Mouse (Mus musculus): ENCODE measurements around the gene Churc1.

Gene Churc1

DNA sequence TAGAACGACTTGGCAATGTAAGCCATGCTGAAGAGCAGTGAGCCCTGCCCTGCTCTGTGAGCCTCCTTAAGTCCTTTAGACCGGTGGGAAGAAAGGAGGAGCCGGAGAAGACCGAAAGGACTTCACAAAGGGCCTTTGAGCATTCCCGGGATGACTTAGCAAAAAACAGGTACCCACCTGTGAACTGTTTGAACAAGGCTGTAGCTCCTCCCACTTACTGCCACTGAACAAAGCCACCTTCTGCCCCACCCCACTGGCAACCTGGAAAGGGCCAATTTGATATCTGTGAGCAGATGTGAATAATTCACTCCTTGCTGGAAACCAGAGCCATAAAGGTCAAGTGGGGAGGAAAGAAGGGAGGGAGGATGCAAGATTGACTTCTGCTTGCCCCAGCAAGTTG is 30.0 kb downstream of the Churc1 start, which contains the start of gene Gpx2:
TSS of gene Gpx2 (minus strand) at position 205 of the 400 bp plus-strand sequence.
- no peak for DNase-seq (ENCODE audit: low spot score)

DNA sequence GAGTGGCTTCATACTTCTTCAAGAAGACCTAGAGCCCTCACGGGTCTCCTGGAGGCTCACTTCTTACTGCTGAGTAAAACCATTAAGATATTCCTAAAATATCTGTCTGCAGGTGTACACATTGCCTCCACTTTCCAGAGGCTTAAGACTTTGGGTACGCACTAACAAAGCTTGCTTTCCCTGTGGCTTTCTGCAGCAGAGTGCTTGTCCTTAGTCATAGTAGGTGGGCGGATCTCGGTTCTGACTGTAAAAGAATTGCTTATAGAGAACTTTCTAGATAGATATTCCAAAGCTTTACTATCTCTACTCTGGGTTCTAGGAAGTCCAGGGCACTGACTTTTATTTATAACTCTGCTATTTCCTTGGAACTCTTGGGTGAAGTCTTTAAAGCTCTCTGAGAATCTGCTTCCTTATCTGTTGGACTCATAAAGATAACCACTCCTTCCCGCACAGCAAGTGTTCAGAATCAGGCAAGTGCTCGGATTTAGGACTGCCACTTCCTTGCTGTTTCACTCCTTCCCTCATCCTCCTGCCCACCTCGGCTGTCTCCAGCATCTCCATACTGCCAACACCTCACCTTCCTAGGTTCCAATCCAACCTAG is 31.7 kb downstream of the Churc1 start:
- DNase-seq (ENCODE audit: low spot score), result no peak

- DNase-seq (ENCODE audit: low spot score), result no peak
Measured at GRCm38 (mm10) chr12:76798008-76798720, 32.8 kb downstream of the Churc1 start.

- no peak for DNase-seq (ENCODE audit: low spot score)
Measured at GRCm38 (mm10) chr12:76803028-76803427, 37.7 kb downstream of the Churc1 start.

DNA sequence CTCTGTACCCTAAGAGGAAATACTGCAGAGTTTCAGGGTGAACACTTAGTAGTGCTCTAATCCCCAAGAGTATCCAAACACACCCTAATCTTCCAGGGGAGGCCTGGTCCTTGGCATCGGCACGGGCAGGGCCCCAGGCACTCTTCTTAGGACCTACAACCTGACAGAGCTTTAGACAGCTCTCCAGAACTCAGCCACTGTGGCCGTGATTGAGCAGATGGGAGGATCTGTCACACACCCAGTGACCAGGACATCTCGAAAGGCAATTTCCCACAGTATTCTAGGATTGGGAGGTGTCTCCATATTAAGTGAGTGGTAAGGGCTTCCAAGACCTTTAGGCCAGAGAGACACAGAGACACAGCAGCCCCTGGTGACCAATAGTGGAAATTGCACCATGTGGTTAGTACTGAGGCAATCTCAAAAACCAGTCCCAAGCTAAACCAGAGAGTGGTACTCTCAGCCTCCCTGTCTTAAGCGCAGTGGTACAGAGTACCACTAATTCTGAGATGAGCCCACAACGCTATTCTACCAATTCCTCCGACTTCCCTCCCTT is 38.4 kb downstream of the Churc1 start:
- peak; percentile 63 for DNase-seq (ENCODE audit: low spot score)

- no peak for DNase-seq (ENCODE audit: low spot score)
Measured at GRCm38 (mm10) chr12:76805056-76805811, 39.9 kb downstream of the Churc1 start.

GRCm38 (mm10) chr12:76807796-76808195 is 42.5 kb downstream of the Churc1 start:
- no peak for DNase-seq (ENCODE audit: low spot score)

GRCm38 (mm10) chr12:76810491-76810890 is 45.2 kb downstream of the Churc1 start:
- DNase-seq (ENCODE audit: low spot score), result no peak

- DNase-seq (ENCODE audit: low spot score), result no peak
Measured at GRCm38 (mm10) chr12:76811006-76811405, 45.7 kb downstream of the Churc1 start.

GRCm38 (mm10) chr12:76813543-76813942 is 48.2 kb downstream of the Churc1 start:
- no peak for DNase-seq (ENCODE audit: low spot score)

DNA sequence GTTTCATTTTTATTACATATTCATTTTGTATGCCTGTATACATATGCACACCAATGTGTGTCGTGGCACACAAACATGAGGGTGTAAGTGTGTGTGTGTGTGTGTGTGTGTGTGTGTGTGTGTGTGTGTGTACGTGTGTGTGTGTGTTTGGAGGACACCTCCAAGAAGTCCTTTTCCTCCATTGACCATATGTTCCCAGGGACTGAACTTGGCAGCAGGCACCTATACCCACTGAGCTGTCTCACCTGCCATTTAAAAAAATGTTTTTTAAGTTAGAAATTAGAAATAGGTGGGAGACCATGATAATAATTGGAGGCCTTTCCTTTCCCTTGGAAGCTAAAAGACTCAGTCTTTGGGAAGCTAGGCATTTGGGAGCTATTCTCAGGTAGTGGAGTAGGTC is 48.8 kb downstream of the Churc1 start:
- DNase-seq (ENCODE audit: low spot score), result no peak

DNA sequence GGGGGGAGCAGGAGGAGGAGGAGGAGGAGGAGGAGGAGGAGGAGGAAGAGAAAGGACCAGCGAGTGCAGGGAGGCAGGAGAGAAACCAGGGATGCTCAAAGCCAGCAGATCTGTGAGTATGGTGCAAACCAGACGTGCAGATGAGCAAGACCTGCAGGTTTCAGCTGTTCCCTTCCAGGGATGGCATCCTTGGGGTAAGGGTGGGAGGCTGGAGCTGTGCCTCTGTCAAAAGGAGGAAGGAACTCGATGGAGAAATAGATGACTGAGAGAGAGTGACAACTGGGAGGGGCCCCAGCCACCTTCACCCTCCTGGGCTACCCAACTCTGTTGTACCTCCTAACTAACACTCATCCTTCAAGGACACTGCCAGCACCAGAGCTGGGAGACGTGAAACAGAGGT is 51.4 kb downstream of the Churc1 start:
- DNase-seq (ENCODE audit: low spot score), result no peak

DNA sequence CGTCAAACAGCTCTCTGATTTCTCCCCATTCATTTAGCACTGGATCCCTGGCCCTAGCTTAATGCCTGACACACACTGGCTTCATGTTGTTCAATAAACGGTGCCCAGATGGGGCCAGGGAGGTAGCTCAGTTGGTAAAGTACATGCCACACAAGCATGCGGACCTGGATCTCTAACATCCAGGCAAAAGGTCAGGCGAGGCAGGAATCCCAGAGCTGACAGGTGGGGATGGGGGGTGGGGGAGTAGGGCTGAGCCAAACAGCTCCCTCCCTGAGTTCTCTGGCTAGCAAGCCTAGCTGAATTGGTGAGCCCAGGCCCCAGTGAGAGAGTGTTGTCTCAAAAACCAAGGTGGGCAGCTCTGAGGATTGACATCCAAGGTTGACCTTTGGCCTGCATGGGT is 51.8 kb downstream of the Churc1 start:
- DNase-seq (ENCODE audit: low spot score), result no peak

DNA sequence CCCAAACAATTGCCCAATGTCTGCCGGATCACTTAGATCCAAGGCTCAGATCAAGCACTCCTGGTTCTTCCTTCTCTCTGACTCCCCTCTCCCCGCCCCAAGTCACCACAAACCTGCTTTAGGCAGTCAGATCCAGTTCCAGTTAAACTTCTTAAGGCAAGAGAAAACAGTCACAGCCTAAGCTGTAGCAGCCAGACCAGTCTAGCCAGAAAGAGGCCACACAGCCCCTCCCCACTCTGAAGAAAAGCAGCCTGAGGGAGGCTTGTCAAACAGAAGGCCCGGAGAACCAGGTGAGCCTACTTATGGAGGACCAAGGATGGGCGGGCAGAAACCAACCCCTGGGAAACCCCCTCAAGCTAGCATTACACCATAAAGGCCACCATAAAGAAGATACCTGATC is 52.8 kb downstream of the Churc1 start:
- no peak for DNase-seq (ENCODE audit: low spot score)

GRCm38 (mm10) chr12:76818908-76819307 is 53.6 kb downstream of the Churc1 start:
- DNase-seq (ENCODE audit: low spot score), result no peak

GRCm38 (mm10) chr12:76819816-76820215 is 54.5 kb downstream of the Churc1 start:
- no peak for DNase-seq (ENCODE audit: low spot score)

DNA sequence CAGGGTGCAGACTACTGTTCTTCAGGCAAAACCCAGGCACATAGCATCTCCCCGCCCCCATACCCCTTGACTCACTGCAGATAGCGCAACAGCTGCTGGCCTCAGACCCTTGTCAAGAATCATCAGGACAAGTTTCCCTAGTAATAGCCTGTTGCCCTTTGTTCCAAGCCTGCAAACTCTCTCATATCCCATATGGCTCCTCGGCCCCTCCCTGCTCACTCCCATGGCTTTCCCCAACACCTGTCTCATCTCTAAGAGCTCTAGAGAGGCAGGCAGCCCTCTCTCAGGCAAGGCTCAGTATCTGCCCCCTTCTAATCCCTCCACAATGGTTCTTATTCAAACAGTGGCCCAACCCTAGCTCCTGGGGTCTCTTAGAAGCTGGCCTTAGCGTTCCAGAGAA is 55.3 kb downstream of the Churc1 start:
- no peak for DNase-seq (ENCODE audit: low spot score)

GRCm38 (mm10) chr12:76822002-76822650 is 56.8 kb downstream of the Churc1 start:
- no peak for DNase-seq (ENCODE audit: low spot score)

GRCm38 (mm10) chr12:76822651-76823041 is 57.3 kb downstream of the Churc1 start, which contains the start of gene Rab15:
Gene Rab15, minus strand, starts transcription at chr12:76822908.
- DNase-seq (ENCODE audit: low spot score), result no peak

GRCm38 (mm10) chr12:76825283-76825682 is 59.9 kb downstream of the Churc1 start:
- DNase-seq (ENCODE audit: low spot score), result no peak

- no peak for DNase-seq (ENCODE audit: low spot score)
Measured at GRCm38 (mm10) chr12:76832704-76833103, 67.4 kb downstream of the Churc1 start.
